In the genomic region with DNA sequence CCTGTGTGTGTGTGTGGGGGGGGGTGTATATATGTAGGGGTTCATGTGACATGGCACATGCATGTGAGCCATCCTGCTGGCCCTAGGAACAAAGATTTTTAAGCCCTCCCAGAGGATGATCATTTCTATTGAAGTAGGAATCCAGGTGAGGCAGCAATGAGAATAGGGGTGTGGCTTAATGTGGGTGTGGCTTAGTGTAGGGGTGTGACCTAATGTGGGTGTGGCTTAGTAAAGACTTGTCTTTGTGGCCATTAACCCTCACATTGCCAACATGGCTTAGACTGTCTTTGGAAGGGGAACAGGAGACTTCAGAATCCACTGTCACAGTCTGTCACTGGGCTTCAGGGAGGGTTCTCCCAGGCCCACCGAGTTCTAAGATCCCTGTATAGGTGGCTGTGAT, we compare ENCODE assay signal across 21 mouse cellular contexts.
DNase-seq lines count a peak whose midpoint lies in the region; ATAC-seq and TF ChIP-seq lines count a peak whose summit lies in the region.
"Had no signal": no experiment of that assay in that cellular context is flagged by ENCODE, and none has a peak within 500 bp of the region (broad histone marks: within the 10 kb centered on the region; RNA-seq: fewer than 3 reads in every experiment).

No protein-coding gene starts in this region.

- peak; percentile 21; the same call in 1 of the 2 replicates for ATAC-seq in hindbrain, postnatal 0 days
- ATAC-seq in hindbrain, embryonic 11.5 days (ENCODE audit: low FRiP score), result no peak
- ATAC-seq: intestine, embryonic 16.5 days had no signal

- H3K9me3 ChIP-seq in hindbrain, postnatal 0 days (ENCODE audit: low read length), result no peaks in the 10 kb centered on the region
- no peaks in the 10 kb centered on the region for H3K9me3 ChIP-seq in hindbrain, embryonic 11.5 days (ENCODE audit: control insufficient read depth, low read length)
- H3K9me3 ChIP-seq: liver, embryonic 13.5 days had no signal

- H3K36me3 ChIP-seq in hindbrain, postnatal 0 days (ENCODE audit: insufficient read depth, low read length), result no peaks in the 10 kb centered on the region
- H3K36me3 ChIP-seq in hindbrain, embryonic 11.5 days (ENCODE audit: control insufficient read depth, insufficient read depth, low read length), result no peaks in the 10 kb centered on the region
- H3K36me3 ChIP-seq in thymus, adult 2 months (ENCODE audit: control insufficient read depth, insufficient read depth, low read length), result no peaks in the 10 kb centered on the region
- H3K36me3 ChIP-seq: G1E; liver, embryonic 13.5 days had no signal

- 67% methylated on average over 1 of the region's 1 CpGs for WGBS in hindbrain, postnatal 0 days
- WGBS in hindbrain, embryonic 11.5 days, result 72% methylated on average over 1 of the region's 1 CpGs
- 89% methylated on average over 1 of the region's 1 CpGs for WGBS in thymus, adult 2 months

- no peaks in the 10 kb centered on the region for H3K4me1 ChIP-seq in hindbrain, postnatal 0 days (ENCODE audit: insufficient read depth, low read length)
- 0 out of 2 replicates have a peak, but pooled peaks cover 2% of the 10 kb centered on the region for H3K4me1 ChIP-seq in hindbrain, embryonic 11.5 days (replicated peaks; ENCODE audit: control insufficient read depth, insufficient read depth, low read length)
- H3K4me1 ChIP-seq in thymus, adult 2 months (replicated peaks; ENCODE audit: control insufficient read depth, insufficient read depth, low read length), result no peaks in the 10 kb centered on the region

- TF ChIP-seq POLR2A in thymus, adult 2 months (IDR thresholded peaks at IDR 0.05; ENCODE audit: control insufficient read depth, extremely low read depth, insufficient read depth, low read length, poor library complexity), result no peak

- no peak overlapping the region for H3K9ac ChIP-seq in hindbrain, postnatal 0 days (replicated peaks; ENCODE audit: low read length)
- H3K9ac ChIP-seq in hindbrain, embryonic 11.5 days (ENCODE audit: low read depth, low read length), result no peak overlapping the region
- H3K9ac ChIP-seq: liver, embryonic 13.5 days had no signal

- H3K27me3 ChIP-seq in hindbrain, postnatal 0 days (ENCODE audit: insufficient read depth, low read length), result no peaks in the 10 kb centered on the region
- H3K27me3 ChIP-seq in hindbrain, embryonic 11.5 days (ENCODE audit: control insufficient read depth, insufficient read depth, low read length), result no peaks in the 10 kb centered on the region
- no peaks in the 10 kb centered on the region for H3K27me3 ChIP-seq in thymus, adult 2 months (ENCODE audit: control insufficient read depth, insufficient read depth, low read length)
- H3K27me3 ChIP-seq: liver, embryonic 13.5 days had no signal

- H3K4me2 ChIP-seq in hindbrain, postnatal 0 days (ENCODE audit: low read depth, low read length), result no peak overlapping the region
- H3K4me2 ChIP-seq in hindbrain, embryonic 11.5 days (replicated peaks; ENCODE audit: low read depth, low read length), result no peak overlapping the region
- H3K4me2 ChIP-seq: heart, embryonic 11.5 days; liver, embryonic 13.5 days; midbrain, embryonic 11.5 days had no signal

- no peak for TF ChIP-seq CTCF in hindbrain, postnatal 0 days (IDR thresholded peaks at IDR 0.05; ENCODE audit: low read depth)
- TF ChIP-seq CTCF in thymus, adult 2 months (IDR thresholded peaks at IDR 0.05; ENCODE audit: borderline replicate concordance, control insufficient read depth, extremely low read depth, insufficient read depth, low read length, poor library complexity), result no peak

- no peak overlapping the region for H3K27ac ChIP-seq in hindbrain, postnatal 0 days
- no peak overlapping the region for H3K27ac ChIP-seq in hindbrain, embryonic 11.5 days (ENCODE audit: low read depth, low read length)
- H3K27ac ChIP-seq in thymus, adult 2 months (ENCODE audit: control insufficient read depth, insufficient read depth, low read length), result no peak overlapping the region
- H3K27ac ChIP-seq: liver, embryonic 13.5 days had no signal

- H3K4me3 ChIP-seq in hindbrain, postnatal 0 days (ENCODE audit: low read length), result no peak overlapping the region
- H3K4me3 ChIP-seq in hindbrain, embryonic 11.5 days (ENCODE audit: low read depth, low read length), result no peak overlapping the region
- no peak overlapping the region for H3K4me3 ChIP-seq in thymus, adult 2 months (ENCODE audit: control insufficient read depth, insufficient read depth, low read length)
- H3K4me3 ChIP-seq: liver, embryonic 13.5 days; myocyte had no signal

- DNase-seq in hindbrain, postnatal 0 days (ENCODE audit: low spot score), result no peak
- no peak for DNase-seq in hindbrain, embryonic 11.5 days (ENCODE audit: low spot score)
- peak; percentile 12 for DNase-seq in thymus, postnatal 14 days
- no peak for DNase-seq in thymus, adult 2 months
- DNase-seq in T-cell, adult 2 months (ENCODE audit: low spot score), result peak; percentile 9
- no peak for DNase-seq in frontal cortex, postnatal 14 days (ENCODE audit: low spot score in 2 of 2)
- no peak for DNase-seq in testis, postnatal 10 days (ENCODE audit: low spot score)
- DNase-seq: adrenal gland, postnatal 25 days; cerebellum, adult 9-10 months; gastrocnemius, postnatal 25 days; heart, postnatal 36 days; kidney, postnatal 14 days; liver, embryonic 13.5 days; lung, postnatal 36 days; right cerebral cortex, postnatal 25 days; thymus, postnatal 25 days had no signal

Comparison
In these comparisons a context has a peak if more than half of its experiments do, and no peak if none do; other contexts are left out.
1. DNase-seq: peak in thymus, postnatal 14 days (single experiment) and T-cell, adult 2 months (single experiment); none in hindbrain, postnatal 0 days (single experiment), hindbrain, embryonic 11.5 days (single experiment), thymus, adult 2 months (single experiment), frontal cortex, postnatal 14 days (0 of 2) and testis, postnatal 10 days (single experiment).